Mouse (Mus musculus) hindbrain, embryonic 15.5 days (tissue): Measurements from ENCODE around the gene Tcf20. TPM values are rescaled to one million over a fixed set of nuclear protein-coding genes. Genes with fewer than 3 reads are reported as not detected.

Source experiments
- ATAC-seq: fragments of 200-750 bp; cut with Nextera tagmentation; 2 replicates; pipeline ENCODE4 v1.8.0; 2017; ENCODE audit warnings: low read depth, moderate number of reproducible peaks, moderate TSS enrichment; ENCODE audit not compliant: low FRiP score
- H3K27ac ChIP-seq: fragments of 300-500 bp; sonication (generic); replicated peaks from 2 replicates; pipeline ENCODE4 v1.5.1; 2015; ENCODE audit warnings: mild to moderate bottlenecking, inconsistent platforms
- H3K27me3 ChIP-seq: fragments of 300-500 bp; sonication (generic); 2 replicates; pipeline ENCODE4 v1.6.1; 2015; ENCODE audit warnings: control low read depth, inconsistent platforms
- H3K36me3 ChIP-seq: fragments of 300-500 bp; sonication (generic); 2 replicates; pipeline ENCODE4 v1.6.1; 2015; ENCODE audit warnings: control low read depth, inconsistent platforms
- H3K4me1 ChIP-seq: fragments of 300-500 bp; sonication (generic); replicated peaks from 2 replicates; pipeline ENCODE4 v1.6.1; 2015; ENCODE audit warnings: control low read depth, inconsistent platforms
- H3K4me2 ChIP-seq: fragments of 300-500 bp; sonication (generic); 2 replicates; pipeline ENCODE4 v1.6.1; 2015; ENCODE audit warnings: moderate library complexity, mild to moderate bottlenecking, inconsistent platforms
- H3K4me3 ChIP-seq: fragments of 300-500 bp; sonication (generic); 2 replicates; pipeline ENCODE4 v1.5.1; 2015; ENCODE audit warnings: mild to moderate bottlenecking, inconsistent platforms
- H3K9ac ChIP-seq: fragments of 300-500 bp; sonication (generic); 2 replicates; pipeline ENCODE4 v1.6.1; 2015; ENCODE audit warnings: inconsistent platforms
- H3K9me3 ChIP-seq: fragments of 300-500 bp; sonication (generic); 2 replicates; pipeline ENCODE4 v1.6.1; 2016; ENCODE audit warnings: control low read depth, inconsistent platforms
- WGBS: fragments of 180-500 bp; shearing (Covaris S2); methylation state at CpG from one replicate; pipeline ENCODE4 v1.1.7; 2015; 5-methylcytosine and 5-hydroxymethylcytosine counted together
- polyA plus RNA-seq: library from polyadenylated mRNA; unstranded; fragments of >200 nt; fragmentation: Nextera tagmentation; extraction: Ambion mirVana; gene quantifications from 2 replicates; pipeline ENCODE4 v1.2.1, GENCODE M21; 2015

The Tcf20 gene
- polyA plus RNA-seq, 1 experiment from 2014 or later, result 10.4 TPM

- peak overlapping the region; percentile 49 for H3K4me2 ChIP-seq
- peak; percentile 55 for ATAC-seq
- under 1% methylated on average over 22 of the region's 22 CpGs for WGBS
Observed at GRCm38 (mm10) chr15:82968449-82968848, 19.2 kb downstream of the Tcf20 start.

GRCm38 (mm10) chr15:82967947-82968346, 19.7 kb downstream of the Tcf20 start:
- H3K27ac ChIP-seq, result peak overlapping the region; percentile 52
- H3K27me3 ChIP-seq, result no peaks in the 10 kb centered on the region; the same call in 1 of the 2 replicates
- no peaks in the 10 kb centered on the region for H3K9me3 ChIP-seq
- no peaks in the 10 kb centered on the region for H3K36me3 ChIP-seq
- 0 out of 2 replicates have a peak overlapping the region, but pooled peaks have one; percentile 1 for H3K9ac ChIP-seq
- H3K4me3 ChIP-seq, result peak overlapping the region; percentile 10; the same call in 1 of the 2 replicates
- ATAC-seq, result no peak
- 21% methylated on average over 6 of the region's 6 CpGs for WGBS
- peaks cover 39% of the 10 kb centered on the region for H3K4me1 ChIP-seq
- H3K4me2 ChIP-seq, result peak overlapping the region; percentile 49

More at GRCm38 (mm10) chr15:82968449-82968848, 19.2 kb downstream of the Tcf20 start:
- peaks cover 36% of the 10 kb centered on the region for H3K4me1 ChIP-seq
- H3K9me3 ChIP-seq, result no peaks in the 10 kb centered on the region
- H3K27me3 ChIP-seq, result no peaks in the 10 kb centered on the region; the same call in 1 of the 2 replicates
- H3K27ac ChIP-seq, result peak overlapping the region; percentile 52
- no peaks in the 10 kb centered on the region for H3K36me3 ChIP-seq
- peak overlapping the region; percentile 1; the same call in 1 of the 2 replicates for H3K9ac ChIP-seq
- H3K4me3 ChIP-seq, result peak overlapping the region; percentile 10

- H3K27me3 ChIP-seq, result no peaks in the 10 kb centered on the region; the same call in 1 of the 2 replicates
- H3K4me2 ChIP-seq, result peak overlapping the region; percentile 72
- H3K27ac ChIP-seq, result peak overlapping the region; percentile 79
- 0 out of 2 replicates have a peak overlapping the region, but pooled peaks have one; percentile 23 for H3K9ac ChIP-seq
- peaks cover 71% of the 10 kb centered on the region for H3K4me1 ChIP-seq
- peak overlapping the region; percentile 61 for H3K4me3 ChIP-seq
- WGBS, result 51% methylated on average over 14 of the region's 14 CpGs
- H3K36me3 ChIP-seq, result no peaks in the 10 kb centered on the region
- no peak for ATAC-seq
- no peaks in the 10 kb centered on the region for H3K9me3 ChIP-seq
Observed at GRCm38 (mm10) chr15:82964266-82964825, 23.3 kb downstream of the Tcf20 start.

- WGBS, result 0% methylated on average over 17 of the region's 82 CpGs
- Histone ChIP-seq H3K27ac (peak overlapping the region; percentile 79), H3K9ac (peak overlapping the region; percentile 57), H3K9me3 (no peaks in the 10 kb centered on the region), H3K36me3 (no peaks in the 10 kb centered on the region), H3K4me3 (peak overlapping the region; percentile 61), H3K4me1 (peaks cover 72% of the 10 kb centered on the region), H3K4me2 (peak overlapping the region; percentile 72), H3K27me3 (no peaks in the 10 kb centered on the region; the same call in 1 of the 2 replicates)
- ATAC-seq, result no peak
Observed at GRCm38 (mm10) chr15:82963556-82964156, 24.0 kb downstream of the Tcf20 start.

- Histone ChIP-seq H3K27ac (peak overlapping the region; percentile 79), H3K36me3 (no peaks in the 10 kb centered on the region), H3K4me1 (peaks cover 72% of the 10 kb centered on the region), H3K9ac (peak overlapping the region; percentile 57), H3K27me3 (no peaks in the 10 kb centered on the region; the same call in 1 of the 2 replicates), H3K4me2 (peak overlapping the region; percentile 72), H3K9me3 (no peaks in the 10 kb centered on the region), H3K4me3 (peak overlapping the region; percentile 61)
- ATAC-seq, result no peak
- WGBS, result 3% methylated on average over 33 of the region's 39 CpGs
Observed at GRCm38 (mm10) chr15:82963090-82963489, 24.6 kb downstream of the Tcf20 start.

GRCm38 (mm10) chr15:82962536-82962935, 25.1 kb downstream of the Tcf20 start:
- no peak for ATAC-seq
- Histone ChIP-seq H3K27me3 (no peaks in the 10 kb centered on the region; the same call in 1 of the 2 replicates), H3K9me3 (no peaks in the 10 kb centered on the region), H3K27ac (peak overlapping the region; percentile 79), H3K36me3 (no peaks in the 10 kb centered on the region), H3K9ac (peak overlapping the region; percentile 57), H3K4me3 (peak overlapping the region; percentile 61), H3K4me1 (peaks cover 70% of the 10 kb centered on the region), H3K4me2 (peak overlapping the region; percentile 72)
- WGBS, result 30% methylated on average over 4 of the region's 4 CpGs

- H3K4me1 ChIP-seq, result peaks cover 82% of the 10 kb centered on the region
- H3K4me3 ChIP-seq, result peak overlapping the region; percentile 61
- ATAC-seq, result no peak
Observed at GRCm38 (mm10) chr15:82960786-82961561, 26.7 kb downstream of the Tcf20 start.

GRCm38 (mm10) chr15:82959151-82959550, 28.5 kb downstream of the Tcf20 start:
- WGBS, result 52% methylated on average over 12 of the region's 12 CpGs
- Histone ChIP-seq H3K36me3 (no peaks in the 10 kb centered on the region), H3K4me3 (no peak overlapping the region), H3K27ac (peak overlapping the region; percentile 78), H3K9ac (no peak overlapping the region), H3K4me1 (peaks cover 86% of the 10 kb centered on the region), H3K27me3 (peaks cover 10% of the 10 kb centered on the region; the same call in 1 of the 2 replicates), H3K4me2 (peak overlapping the region; percentile 72), H3K9me3 (no peaks in the 10 kb centered on the region)
- ATAC-seq, result no peak

More at GRCm38 (mm10) chr15:82960786-82961561, 26.7 kb downstream of the Tcf20 start:
- Histone ChIP-seq H3K9me3 (no peaks in the 10 kb centered on the region), H3K36me3 (no peaks in the 10 kb centered on the region), H3K4me2 (peak overlapping the region; percentile 72), H3K9ac (peak overlapping the region; percentile 44), H3K27me3 (no peaks in the 10 kb centered on the region; the same call in none of the 2 replicates), H3K27ac (peak overlapping the region; percentile 79)
- WGBS, result under 1% methylated on average over 26 of the region's 26 CpGs

- Histone ChIP-seq H3K4me2 (peak overlapping the region; percentile 72), H3K4me3 (peak overlapping the region; percentile 19), H3K4me1 (peaks cover 90% of the 10 kb centered on the region), H3K9ac (peak overlapping the region; percentile 39), H3K9me3 (no peaks in the 10 kb centered on the region), H3K36me3 (no peaks in the 10 kb centered on the region), H3K27me3 (peaks cover 16% of the 10 kb centered on the region; the same call in 1 of the 2 replicates), H3K27ac (peak overlapping the region; percentile 78)
- peak; percentile 50 for ATAC-seq
- 2% methylated on average over 16 of the region's 16 CpGs for WGBS
Observed at GRCm38 (mm10) chr15:82958253-82958701, 29.4 kb downstream of the Tcf20 start.

GRCm38 (mm10) chr15:82956721-82957120, 31.0 kb downstream of the Tcf20 start:
- WGBS, result 67% methylated on average over 4 of the region's 4 CpGs
- Histone ChIP-seq H3K4me2 (no peak overlapping the region), H3K4me3 (no peak overlapping the region), H3K4me1 (peaks cover 91% of the 10 kb centered on the region), H3K27ac (no peak overlapping the region), H3K36me3 (no peaks in the 10 kb centered on the region), H3K27me3 (peaks cover 16% of the 10 kb centered on the region; the same call in 1 of the 2 replicates), H3K9me3 (no peaks in the 10 kb centered on the region), H3K9ac (no peak overlapping the region)
- ATAC-seq, result no peak

GRCm38 (mm10) chr15:82956310-82956709, 31.4 kb downstream of the Tcf20 start:
- Histone ChIP-seq H3K4me2 (no peak overlapping the region), H3K27ac (no peak overlapping the region), H3K4me3 (no peak overlapping the region), H3K9ac (no peak overlapping the region), H3K36me3 (no peaks in the 10 kb centered on the region), H3K27me3 (peaks cover 16% of the 10 kb centered on the region; the same call in 1 of the 2 replicates), H3K4me1 (peaks cover 91% of the 10 kb centered on the region), H3K9me3 (no peaks in the 10 kb centered on the region)
- WGBS, result 76% methylated on average over 3 of the region's 3 CpGs
- ATAC-seq, result no peak
